Mouse (Mus musculus) MEL (cell line): ENCODE measurements around the gene Tbxas1.

Experiments used
- CTCF ChIP-seq, 3 experiments: IDR thresholded peaks in 2 of 3; conservative IDR thresholded peaks in 1 of 3; 2 replicates each; pipeline ENCODE4 v1.5.1; 2011 to 2012; ENCODE audit warnings: low read length in 3 of 3, low read depth in 2 of 3, mild to moderate bottlenecking in 2 of 3, improper control_type of control experiment in 1 of 3, inconsistent platforms in 1 of 3, mixed read lengths in 1 of 3, moderate library complexity in 1 of 3; ENCODE audit not compliant: control insufficient read depth in 1 of 3, insufficient read depth in 1 of 3, poor library complexity in 1 of 3, severe bottlenecking in 1 of 3
- EP300 ChIP-seq, 2 experiments: IDR thresholded peaks; 2 replicates each; pipeline ENCODE4 v1.6.1; 2011; ENCODE audit warnings: improper control_type of control experiment in 2 of 2, low read length in 2 of 2, low read depth in 1 of 2, mild to moderate bottlenecking in 1 of 2
- POLR2A ChIP-seq, 2 experiments: IDR thresholded peaks; 2 replicates each; pipeline ENCODE4 v1.6.1; 2011 to 2012; ENCODE audit warnings: low read length in 2 of 2, mild to moderate bottlenecking in 2 of 2, control low read depth in 1 of 2, improper control_type of control experiment in 1 of 2, low read depth in 1 of 2, moderate library complexity in 1 of 2; ENCODE audit not compliant: control insufficient read depth in 1 of 2, insufficient read depth in 1 of 2, poor library complexity in 1 of 2
- POLR2AphosphoS2 ChIP-seq: IDR thresholded peaks from 2 replicates; pipeline ENCODE4 v1.6.1; 2011; ENCODE audit warnings: low read length, improper control_type of control experiment

- TF ChIP-seq POLR2AphosphoS2 (no peak), EP300 (IDR thresholded peaks at IDR 0.05; ENCODE audit: low read depth in 1 of 2, low read length in 2 of 2) (no peak), CTCF (IDR thresholded peaks at IDR 0.05 in 2 of 3, conservative IDR thresholded peaks at IDR 0.05 in 1 of 3; ENCODE audit: control insufficient read depth in 1 of 3, insufficient read depth in 1 of 3, low read depth in 2 of 3, low read length in 3 of 3, poor library complexity in 1 of 3, severe bottlenecking in 1 of 3) (no peak), POLR2A (IDR thresholded peaks at IDR 0.05; ENCODE audit: control insufficient read depth in 1 of 2, insufficient read depth in 1 of 2, low read depth in 1 of 2, low read length in 2 of 2, poor library complexity in 1 of 2) (no peak)
Measured at GRCm38 (mm10) chr6:38926135-38926962, 51.1 kb downstream of the Tbxas1 start.
